Mouse (Mus musculus): ENCODE measurements at regions not wholly inside any gene's neighbourhood (a gene's known extent, or its start where the extent isn't known, plus 50 kb on each side); places are given as distances from the start of the nearest gene placed in this dataset.

DNA sequence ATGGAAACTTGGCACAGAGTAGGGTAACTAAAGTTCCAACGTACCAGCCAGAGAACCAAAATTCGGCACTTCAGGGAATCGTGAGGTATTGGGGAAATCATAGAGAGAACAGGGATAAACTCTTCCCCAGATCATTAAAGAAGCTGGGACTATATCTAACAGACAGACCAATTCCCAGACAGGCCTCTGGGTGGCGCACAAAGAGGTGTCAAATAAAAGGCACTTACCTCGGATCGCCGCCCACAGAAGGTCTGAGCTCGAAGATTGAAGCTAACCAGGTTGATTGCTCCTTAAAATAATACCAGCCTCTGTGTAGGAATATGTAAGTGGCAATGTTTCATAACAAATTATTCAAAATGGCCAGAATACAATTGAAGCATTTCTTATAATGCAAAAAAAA lies 151.2 kb downstream of the CK137956 start:
- TF ChIP-seq POLR2A (IDR thresholded peaks at IDR 0.05; ENCODE audit: insufficient read length, low read depth) (no peak), TCF12 (IDR thresholded peaks at IDR 0.05; ENCODE audit: insufficient read depth, poor library complexity, severe bottlenecking) (no peak), REST (IDR thresholded peaks at IDR 0.05; ENCODE audit: insufficient read depth, insufficient read length) (no peak), POLR2AphosphoS2 (IDR thresholded peaks at IDR 0.05; ENCODE audit: insufficient read length, low read depth) (no peak), E2F4 (IDR thresholded peaks at IDR 0.05; ENCODE audit: insufficient read depth) (no peak), MYOD1 (IDR thresholded peaks at IDR 0.05; ENCODE audit: control insufficient read depth in 1 of 3, insufficient read length in 2 of 3, low read depth in 2 of 3) (no peak), MYOG (IDR thresholded peaks at IDR 0.05; ENCODE audit: control insufficient read depth in 1 of 3, insufficient read depth in 1 of 3, insufficient read length in 2 of 3, low read depth in 2 of 3) (no peak), CEBPB (IDR thresholded peaks at IDR 0.05; ENCODE audit: insufficient read depth, poor library complexity, severe bottlenecking) (no peak), USF1 (IDR thresholded peaks at IDR 0.05; ENCODE audit: low read depth) (no peak), TCF3 (IDR thresholded peaks at IDR 0.05; ENCODE audit: insufficient read length, low read depth) (no peak)

All from myocyte (in vitro differentiated cells).